Mouse (Mus musculus): ENCODE data around the gene Eno2.
"Not testable (repeated sequence)": the region's sequence is repeated elsewhere in the genome, so short reads cannot be mapped to it uniquely, and the experiment has no call there.

The Eno2 gene

GRCm38 (mm10) chr6:124769101-124769765, at the start of gene Eno2:
Gene Eno2 (minus strand): TSS chr6:124769673.
- peak; percentile 42 to 67 for DNase-seq (ENCODE audit: low spot score in 2 of 2)

GRCm38 (mm10) chr6:124817971-124818370, 48.5 kb upstream of the Eno2 start:
- DNase-seq (ENCODE audit: low spot score in 2 of 2), result no peak

- peak in 1 of 2 experiments; percentile 18 for DNase-seq (ENCODE audit: low spot score in 2 of 2)
Measured at GRCm38 (mm10) chr6:124817563-124817962, 48.1 kb upstream of the Eno2 start.

- DNase-seq (ENCODE audit: low spot score in 2 of 2), result no peak
Measured at GRCm38 (mm10) chr6:124817125-124817524, 47.7 kb upstream of the Eno2 start.

- DNase-seq (ENCODE audit: low spot score in 2 of 2), result no peak
Measured at GRCm38 (mm10) chr6:124816611-124817010, 47.1 kb upstream of the Eno2 start.

- DNase-seq (ENCODE audit: low spot score in 2 of 2), result no peak
Measured at GRCm38 (mm10) chr6:124814858-124815774, 45.6 kb upstream of the Eno2 start.

- peak in 1 of 2 experiments; percentile 49 for DNase-seq (ENCODE audit: low spot score in 2 of 2)
Measured at GRCm38 (mm10) chr6:124814448-124814847, 45.0 kb upstream of the Eno2 start.

GRCm38 (mm10) chr6:124813933-124814332, 44.5 kb upstream of the Eno2 start, which contains the start of gene Tpi1:
Gene Tpi1 (minus strand): TSS chr6:124814296.
- DNase-seq (ENCODE audit: low spot score in 2 of 2), result peak; percentile 65 to 84

- DNase-seq (ENCODE audit: low spot score in 2 of 2), result peak in 1 of 2 experiments; percentile 61
Measured at GRCm38 (mm10) chr6:124813496-124813895, 44.0 kb upstream of the Eno2 start.

GRCm38 (mm10) chr6:124812848-124813247, 43.4 kb upstream of the Eno2 start:
- DNase-seq (ENCODE audit: low spot score in 2 of 2), result no peak

- no peak for DNase-seq (ENCODE audit: low spot score in 2 of 2)
Measured at GRCm38 (mm10) chr6:124811701-124812560, 42.5 kb upstream of the Eno2 start.

GRCm38 (mm10) chr6:124811403-124811665, 41.9 kb upstream of the Eno2 start:
- DNase-seq (ENCODE audit: low spot score in 2 of 2), result no peak

- DNase-seq (ENCODE audit: low spot score in 2 of 2), result not testable (repeated sequence)
Measured at GRCm38 (mm10) chr6:124810566-124811402, 41.3 kb upstream of the Eno2 start.

- no peak for DNase-seq (ENCODE audit: low spot score in 2 of 2)
Measured at GRCm38 (mm10) chr6:124809775-124810538, 40.5 kb upstream of the Eno2 start.

GRCm38 (mm10) chr6:124809052-124809774, 39.7 kb upstream of the Eno2 start:
- peak; percentile 64 to 84 for DNase-seq (ENCODE audit: low spot score in 2 of 2)

GRCm38 (mm10) chr6:124808358-124809012, 39.0 kb upstream of the Eno2 start, which contains the start of gene Spsb2:
Gene Spsb2 (plus strand): TSS chr6:124808661.
- DNase-seq (ENCODE audit: low spot score in 2 of 2), result peak in 1 of 2 experiments; percentile 69

GRCm38 (mm10) chr6:124807986-124808357, 38.5 kb upstream of the Eno2 start:
- DNase-seq (ENCODE audit: low spot score in 2 of 2), result no peak

- DNase-seq (ENCODE audit: low spot score in 2 of 2), result no peak
Measured at GRCm38 (mm10) chr6:124807366-124807765, 37.9 kb upstream of the Eno2 start.

Data from cerebellum, postnatal 4 days (tissue).